Mouse (Mus musculus) central nervous system, embryonic 18 days (tissue): ENCODE results near the gene Olfr969. TPM values are rescaled to one million over a fixed set of nuclear protein-coding genes. Genes with fewer than 3 reads are reported as not detected.

Source experiments
- polyA plus RNA-seq: library from polyadenylated mRNA; depleted of rRNA; stranded (reverse); fragments of >200 nt; gene quantifications from 2 replicates; pipeline ENCODE4 v1.2.3, GENCODE M21; 2012; rRNA removed

The Olfr969 gene
- polyA plus RNA-seq = not detected in 2 replicates

GRCm38 (mm10) chr9:39790558-39790957, at the start of gene Olfr969:
TSS of gene Olfr969 (plus strand) at chr9:39790945.

GRCm38 (mm10) chr9:39745949-39746348, 44.8 kb upstream of the Olfr969 start, which contains the start of gene Olfr967:
TSS of gene Olfr967 (plus strand) at chr9:39746249.

GRCm38 (mm10) chr9:39783153-39783552, 7.6 kb upstream of the Olfr969 start, which contains the start of gene Olfr968:
TSS of gene Olfr968 (minus strand) at chr9:39783253.

GRCm38 (mm10) chr9:39808560-39808959, 17.8 kb downstream of the Olfr969 start, which contains the start of gene Olfr970:
TSS of gene Olfr970 (plus strand) at chr9:39808860.

GRCm38 (mm10) chr9:39836576-39836975, 45.8 kb downstream of the Olfr969 start, which contains the start of gene Olfr971:
TSS of gene Olfr971 (plus strand) at chr9:39836876.

Other genes starting within 250 kb of the Olfr969 start
- gene Olfr958, start 236.9 kb upstream of the Olfr969 start, polyA plus RNA-seq = not detected in 2 replicates
- 0.05 and 0.07 TPM in 2 replicates for gene Olfr959, start 215.4 kb upstream of the Olfr969 start, polyA plus RNA-seq
- gene AW551984, start 186.5 kb upstream of the Olfr969 start, polyA plus RNA-seq = 113 and 134 TPM in 2 replicates
- not detected in 2 replicates for gene Olfr148, start 180.3 kb upstream of the Olfr969 start, polyA plus RNA-seq
- gene Olfr960, start 169.6 kb upstream of the Olfr969 start, polyA plus RNA-seq = not detected in 2 replicates
- gene Olfr961, start 145.9 kb upstream of the Olfr969 start, polyA plus RNA-seq = not detected in 2 replicates
- not detected in 2 replicates for gene Olfr963, start 123.7 kb upstream of the Olfr969 start, polyA plus RNA-seq
- not detected in 2 replicates for gene Olfr149, start 83.8 kb upstream of the Olfr969 start, polyA plus RNA-seq
- gene Olfr965, start 79.6 kb upstream of the Olfr969 start, polyA plus RNA-seq = not detected in 2 replicates
- gene Olfr150, start 60.0 kb upstream of the Olfr969 start, polyA plus RNA-seq = not detected in 2 replicates
- not detected in 2 replicates for gene Olfr967, start 44.7 kb upstream of the Olfr969 start, polyA plus RNA-seq
- not detected in 2 replicates for gene Olfr968, start 7.7 kb upstream of the Olfr969 start, polyA plus RNA-seq
- gene Olfr970, start 17.9 kb downstream of the Olfr969 start, polyA plus RNA-seq = not detected in 2 replicates
- gene Olfr971, start 45.9 kb downstream of the Olfr969 start, polyA plus RNA-seq = not detected in 2 replicates
- not detected in 2 replicates for gene Olfr972, start 75.5 kb downstream of the Olfr969 start, polyA plus RNA-seq
- gene Olfr229, start 116.4 kb downstream of the Olfr969 start, polyA plus RNA-seq = not detected in 2 replicates
- gene Olfr974, start 146.6 kb downstream of the Olfr969 start, polyA plus RNA-seq = not detected in 2 replicates
- 0.04 and 0.09 TPM in 2 replicates for gene Olfr975, start 161.1 kb downstream of the Olfr969 start, polyA plus RNA-seq
- not detected in 2 replicates for gene Olfr976, start 170.2 kb downstream of the Olfr969 start, polyA plus RNA-seq
- gene Olfr978, start 201.2 kb downstream of the Olfr969 start, polyA plus RNA-seq = not detected in 2 replicates
- not detected in 2 replicates for gene Olfr979, start 212.5 kb downstream of the Olfr969 start, polyA plus RNA-seq
- not detected in 2 replicates for gene Olfr980, start 218.6 kb downstream of the Olfr969 start, polyA plus RNA-seq
- gene Olfr981, start 230.5 kb downstream of the Olfr969 start, polyA plus RNA-seq = not detected in 2 replicates